Mouse (Mus musculus) kidney, postnatal 0 days (tissue): ENCODE results near the gene Keap1. TPM values are rescaled to one million over a fixed set of nuclear protein-coding genes. Genes with fewer than 3 reads are reported as not detected.
A peak's percentile ranks its signal among the peaks of the same experiment; 100 is the strongest.

Experiments used
- ATAC-seq: fragments of 200-750 bp; cut with Nextera tagmentation; replicated peaks from 2 replicates; pipeline ENCODE4 v1.8.0; 2017; ENCODE audit warnings: low read depth, moderate number of reproducible peaks, moderate TSS enrichment, moderate library complexity; ENCODE audit not compliant: low FRiP score
- DNase-seq: peaks from one replicate; pipeline ENCODE4 v3.0.0-alpha.2; 2016; ENCODE audit warnings: low spot score
- H3K27ac ChIP-seq: fragments of 300-500 bp; sonication (generic); 2 replicates; pipeline ENCODE4 v1.5.1; 2014; ENCODE audit warnings: mild to moderate bottlenecking
- H3K27me3 ChIP-seq: fragments of 300-500 bp; sonication (generic); 2 replicates; pipeline ENCODE4 v1.6.1; 2014; ENCODE audit warnings: low read length, mixed read lengths; ENCODE audit not compliant: insufficient read depth
- H3K36me3 ChIP-seq: fragments of 300-500 bp; sonication (generic); 2 replicates; pipeline ENCODE4 v1.6.1; 2014; ENCODE audit warnings: low read length, mixed read lengths; ENCODE audit not compliant: insufficient read depth
- H3K4me1 ChIP-seq: fragments of 300-500 bp; sonication (generic); replicated peaks from 2 replicates; pipeline ENCODE4 v1.6.1; 2014; ENCODE audit warnings: antibody characterized with exemption, low read length, mixed read lengths; ENCODE audit not compliant: insufficient read depth
- H3K4me2 ChIP-seq: fragments of 300-500 bp; sonication (generic); 2 replicates; pipeline ENCODE4 v1.6.1; 2014; ENCODE audit warnings: mild to moderate bottlenecking, low read length, moderate library complexity, mixed read lengths
- H3K4me3 ChIP-seq: fragments of 300-500 bp; sonication (generic); replicated peaks from 2 replicates; pipeline ENCODE4 v1.5.1; 2014; ENCODE audit warnings: low read depth, low read length
- H3K9ac ChIP-seq: fragments of 300-500 bp; sonication (generic); 2 replicates; pipeline ENCODE4 v1.6.1; 2014; ENCODE audit warnings: low read depth, low read length
- H3K9me3 ChIP-seq: fragments of 300-500 bp; sonication (generic); replicated peaks from 2 replicates; pipeline ENCODE4 v1.6.1; 2016; ENCODE audit warnings: low read length, inconsistent platforms, mixed read lengths
- CTCF ChIP-seq: IDR thresholded peaks from 2 replicates; pipeline ENCODE4 v1.5.1; 2016; ENCODE audit warnings: antibody characterized with exemption, low read depth, mild to moderate bottlenecking, moderate library complexity
- WGBS: fragments of 180-500 bp; shearing (Covaris S2); extraction: QIAGEN DNeasy Blood & Tissue Kit; methylation state at CpG from one replicate; pipeline ENCODE4 v1.1.7; 2014; 5-methylcytosine and 5-hydroxymethylcytosine counted together
- polyA plus RNA-seq: library from polyadenylated mRNA; unstranded; fragments of >200 nt; fragmentation: Nextera tagmentation; extraction: Ambion mirVana; gene quantifications from 2 replicates; pipeline ENCODE4 v1.2.1, GENCODE M21; 2015

The Keap1 gene
- polyA plus RNA-seq: 49.3 and 50.8 TPM in 2 replicates

- 0% methylated on average over 74 of the region's 90 CpGs for WGBS
- H3K4me2 ChIP-seq: peak within 1 kb of the TSS; percentile 86
- H3K4me1 ChIP-seq: peaks cover 12% of the 10 kb centered on the region
- peaks cover 11% of the 10 kb centered on the region for H3K27me3 ChIP-seq
- H3K9me3 ChIP-seq: no peaks in the 10 kb centered on the region
- ATAC-seq (peak; percentile 84), DNase-seq (peak; percentile 90)
- TF ChIP-seq CTCF: no peak
- peak within 1 kb of the TSS; percentile 95 for H3K9ac ChIP-seq
- H3K36me3 ChIP-seq: peaks cover 7% of the 10 kb centered on the region
- H3K27ac ChIP-seq: peak within 1 kb of the TSS; percentile 92
- H3K4me3 ChIP-seq: peak within 1 kb of the TSS; percentile 97
Measured at GRCm38 (mm10) chr9:21238733-21239464, at the start of gene Keap1. Keap1 (minus strand) TSS chr9:21239361.

- no peak for ATAC-seq
- peak overlapping the region; percentile 76; the same call in 1 of the 2 replicates for H3K9ac ChIP-seq
- peaks cover 22% of the 10 kb centered on the region for H3K4me1 ChIP-seq
- TF ChIP-seq CTCF: no peak
- peak overlapping the region; percentile 79 for H3K4me2 ChIP-seq
- peak; percentile 20 for DNase-seq
- no peaks in the 10 kb centered on the region for H3K36me3 ChIP-seq
- H3K27me3 ChIP-seq: no peaks in the 10 kb centered on the region
- WGBS: 68% methylated on average over 13 of the region's 13 CpGs
- H3K4me3 ChIP-seq: peak overlapping the region; percentile 86
- no peaks in the 10 kb centered on the region for H3K9me3 ChIP-seq
- H3K27ac ChIP-seq: peak overlapping the region; percentile 94
Measured at GRCm38 (mm10) chr9:21288404-21289336, 49.5 kb upstream of the Keap1 start.

DNA sequence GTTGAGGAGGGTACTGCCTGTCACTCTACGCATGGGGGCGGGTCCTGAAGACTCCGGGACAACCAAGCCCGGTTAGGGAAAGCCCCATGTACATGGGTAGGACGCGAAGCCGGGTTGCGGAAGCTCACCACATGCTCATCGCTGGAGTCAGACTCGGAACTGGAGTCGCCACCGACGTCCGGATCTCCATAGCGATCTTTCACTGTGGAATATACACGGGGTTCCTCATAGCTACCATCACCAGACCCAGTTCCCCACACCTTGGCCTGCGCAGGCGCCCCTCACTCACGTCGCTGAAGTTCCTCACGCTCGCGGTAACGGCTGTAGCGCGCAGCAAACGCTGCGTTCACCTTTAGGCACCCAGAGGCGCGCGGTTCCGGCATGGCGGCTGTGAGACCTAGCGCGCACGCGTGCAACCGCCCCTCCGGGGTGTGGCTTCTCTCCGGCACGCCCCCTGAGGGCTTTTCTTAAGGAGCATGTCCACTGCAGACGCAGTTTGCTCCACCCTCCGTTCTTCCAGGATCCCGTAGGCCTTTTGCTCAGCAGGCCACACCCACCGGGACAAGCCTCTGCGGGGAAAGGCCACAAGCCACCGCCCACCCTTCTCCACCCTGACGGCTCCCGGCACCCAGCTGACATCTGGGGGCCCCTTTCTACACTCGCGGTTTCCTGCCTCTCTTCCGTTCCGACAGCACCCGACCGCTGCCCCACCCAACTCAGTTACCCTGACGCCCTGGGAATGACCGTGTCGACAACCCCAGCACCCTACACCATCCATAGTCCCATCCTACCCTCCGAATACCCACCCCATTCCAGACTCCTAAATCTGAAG, 48.6 kb upstream of the Keap1 start, which contains the start of gene Kri1:
Gene Kri1, minus strand, starts transcription at position 399 of the 832 bp plus-strand sequence.
- Histone ChIP-seq H3K4me2 (peak within 1 kb of the TSS; percentile 79), H3K4me1 (peaks cover 22% of the 10 kb centered on the region), H3K27ac (peak within 1 kb of the TSS; percentile 94), H3K36me3 (no peaks in the 10 kb centered on the region), H3K9me3 (no peaks in the 10 kb centered on the region), H3K27me3 (no peaks in the 10 kb centered on the region), H3K4me3 (peak within 1 kb of the TSS; percentile 86), H3K9ac (peak within 1 kb of the TSS; percentile 76)
- WGBS: under 1% methylated on average over 59 of the region's 59 CpGs
- TF ChIP-seq CTCF: peak; percentile 37; the same call in 1 of the 2 replicates
- peak; percentile 65 for ATAC-seq
- DNase-seq: peak; percentile 100

DNA sequence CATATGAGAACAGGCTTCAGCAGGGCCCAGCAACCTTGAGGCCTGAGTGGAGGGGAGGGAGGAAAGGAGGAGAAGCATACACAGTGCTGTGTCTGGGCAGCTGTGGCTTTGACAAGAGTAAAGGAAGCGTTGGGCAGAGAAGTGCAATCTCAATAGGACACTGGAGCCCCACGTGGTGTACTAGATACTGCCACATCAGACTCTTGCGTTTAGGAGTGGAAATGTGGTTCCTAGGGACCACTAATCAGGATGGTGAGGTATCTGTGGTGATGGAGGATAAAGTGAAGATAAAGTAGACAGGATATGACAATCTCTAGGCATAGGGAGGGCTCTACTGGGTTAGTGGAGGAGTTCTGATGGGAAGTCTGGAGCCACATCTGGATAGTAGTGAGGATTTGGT, 47.6 kb upstream of the Keap1 start:
- no peak for TF ChIP-seq CTCF
- ATAC-seq: no peak
- Histone ChIP-seq H3K36me3 (peaks cover 5% of the 10 kb centered on the region), H3K4me1 (peaks cover 22% of the 10 kb centered on the region), H3K9ac (0 out of 2 replicates have a peak overlapping the region, but pooled peaks have one; percentile 76), H3K9me3 (no peaks in the 10 kb centered on the region), H3K27me3 (no peaks in the 10 kb centered on the region), H3K4me2 (peak overlapping the region; percentile 79), H3K4me3 (peak overlapping the region; percentile 86; the same call in 1 of the 2 replicates), H3K27ac (no peak overlapping the region)
- DNase-seq: no peak
- 64% methylated on average over 3 of the region's 3 CpGs for WGBS

GRCm38 (mm10) chr9:21283994-21284393, 44.8 kb upstream of the Keap1 start:
- DNase-seq (no peak), ATAC-seq (no peak)
- H3K4me3 ChIP-seq: no peak overlapping the region
- no peaks in the 10 kb centered on the region for H3K27me3 ChIP-seq
- WGBS: 75% methylated on average over 3 of the region's 3 CpGs
- no peaks in the 10 kb centered on the region for H3K9me3 ChIP-seq
- no peak overlapping the region for H3K4me2 ChIP-seq
- no peak overlapping the region for H3K27ac ChIP-seq
- H3K4me1 ChIP-seq: peaks cover 8% of the 10 kb centered on the region
- H3K9ac ChIP-seq: no peak overlapping the region
- H3K36me3 ChIP-seq: peaks cover 29% of the 10 kb centered on the region
- no peak for TF ChIP-seq CTCF
